Mouse (Mus musculus) midbrain, embryonic 11.5 days (tissue): ENCODE data around the gene Mapkbp1. TPM values are rescaled to one million over a fixed set of nuclear protein-coding genes. Genes with fewer than 3 reads are reported as not detected.

Source experiments
- ATAC-seq: fragments of 200-750 bp; cut with Nextera tagmentation; 2 replicates; pipeline ENCODE4 v1.8.0; 2017; ENCODE audit warnings: moderate TSS enrichment, moderate library complexity; ENCODE audit not compliant: low FRiP score
- DNase-seq: peaks from one replicate; pipeline ENCODE4 v3.0.0; 2015; ENCODE audit warnings: low spot score; ENCODE audit errors: missing footprints
- H3K27ac ChIP-seq: fragments of 300-500 bp; sonication (generic); 2 replicates; pipeline ENCODE4 v1.5.1; 2014; ENCODE audit warnings: low read depth, low read length
- H3K27me3 ChIP-seq: fragments of 300-500 bp; sonication (generic); 2 replicates; pipeline ENCODE4 v1.6.1; 2014; ENCODE audit warnings: mild to moderate bottlenecking, low read length, moderate library complexity, mixed read lengths; ENCODE audit not compliant: control insufficient read depth, insufficient read depth
- H3K36me3 ChIP-seq: fragments of 300-500 bp; sonication (generic); 2 replicates; pipeline ENCODE4 v1.6.1; 2014; ENCODE audit warnings: mild to moderate bottlenecking, low read length, moderate library complexity, mixed read lengths; ENCODE audit not compliant: control insufficient read depth, insufficient read depth
- H3K4me1 ChIP-seq: fragments of 300-500 bp; sonication (generic); 2 replicates; pipeline ENCODE4 v1.6.1; 2014; ENCODE audit warnings: low read length; ENCODE audit not compliant: control insufficient read depth, insufficient read depth
- H3K4me2 ChIP-seq: fragments of 300-500 bp; sonication (generic); 2 replicates; pipeline ENCODE4 v1.6.1; 2014; ENCODE audit warnings: mild to moderate bottlenecking, moderate library complexity
- H3K4me3 ChIP-seq: fragments of 300-500 bp; sonication (generic); 2 replicates; pipeline ENCODE4 v1.5.1; 2014; ENCODE audit warnings: low read depth, low read length
- H3K9ac ChIP-seq: fragments of 300-500 bp; sonication (generic); 2 replicates; pipeline ENCODE4 v1.6.1; 2014; ENCODE audit warnings: low read length
- H3K9me3 ChIP-seq: fragments of 300-500 bp; sonication (generic); 2 replicates; pipeline ENCODE4 v1.6.1; 2016; ENCODE audit warnings: low read length; ENCODE audit not compliant: control insufficient read depth
- WGBS: fragments of 180-500 bp; shearing (Covaris S2); extraction: QIAGEN DNeasy Blood & Tissue Kit; methylation state at CpG from one replicate; pipeline ENCODE4 v1.1.7; 2014; 5-methylcytosine and 5-hydroxymethylcytosine counted together
- polyA plus RNA-seq: library from polyadenylated mRNA; unstranded; fragments of >200 nt; fragmentation: Nextera tagmentation; extraction: Ambion mirVana; gene quantifications from 2 replicates; pipeline ENCODE4 v1.2.1, GENCODE M21; 2014

The Mapkbp1 gene
- polyA plus RNA-seq, 1 experiment from 2014 or later, result 2.9 TPM

GRCm38 (mm10) chr2:120040991-120041390 lies 68.5 kb downstream of the Mapkbp1 start:
- ATAC-seq (no peak), DNase-seq (no peak)
- Histone ChIP-seq H3K9me3 (no peaks in the 10 kb centered on the region), H3K4me2 (no peak overlapping the region), H3K27ac (no peak overlapping the region), H3K27me3 (no peaks in the 10 kb centered on the region), H3K36me3 (peaks cover 9% of the 10 kb centered on the region), H3K4me1 (no peaks in the 10 kb centered on the region), H3K4me3 (no peak overlapping the region), H3K9ac (no peak overlapping the region)
- WGBS, result 95% methylated on average over 5 of the region's 5 CpGs

GRCm38 (mm10) chr2:120044101-120044603 lies 71.7 kb downstream of the Mapkbp1 start:
- no peaks in the 10 kb centered on the region for H3K9me3 ChIP-seq
- H3K4me3 ChIP-seq, result no peak overlapping the region
- no peak overlapping the region for H3K4me2 ChIP-seq
- 64% methylated on average over 4 of the region's 4 CpGs for WGBS
- H3K4me1 ChIP-seq, result no peaks in the 10 kb centered on the region
- peaks cover 9% of the 10 kb centered on the region; the same call in 1 of the 2 replicates for H3K36me3 ChIP-seq
- DNase-seq, result no peak
- H3K9ac ChIP-seq, result no peak overlapping the region
- ATAC-seq, result no peak
- no peak overlapping the region for H3K27ac ChIP-seq
- H3K27me3 ChIP-seq, result no peaks in the 10 kb centered on the region

DNA sequence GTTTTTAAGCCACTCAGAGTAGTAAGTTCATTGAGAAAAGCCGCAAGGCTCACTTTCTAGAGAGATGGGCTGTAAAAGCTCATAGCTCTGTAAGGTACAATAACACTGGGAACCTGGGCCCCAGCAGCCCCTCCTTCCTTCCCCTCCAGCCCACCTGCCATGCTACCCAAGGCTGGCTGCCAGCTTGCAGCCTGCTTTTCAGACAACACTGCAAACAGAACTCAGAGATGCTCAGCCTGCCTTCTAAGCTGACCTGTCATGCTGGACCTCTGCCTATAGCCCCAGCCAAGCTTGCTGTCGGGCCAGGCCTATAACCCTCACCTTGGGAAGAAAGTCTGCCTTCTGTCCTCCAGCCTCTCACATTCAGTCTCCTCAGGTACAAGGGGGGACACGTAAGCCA lies 72.2 kb downstream of the Mapkbp1 start:
- no peak for DNase-seq
- no peak for ATAC-seq
- Histone ChIP-seq H3K9me3 (no peaks in the 10 kb centered on the region), H3K36me3 (peaks cover 9% of the 10 kb centered on the region; the same call in 1 of the 2 replicates), H3K4me2 (no peak overlapping the region), H3K27me3 (no peaks in the 10 kb centered on the region), H3K4me3 (no peak overlapping the region), H3K27ac (no peak overlapping the region), H3K9ac (no peak overlapping the region), H3K4me1 (no peaks in the 10 kb centered on the region)
- WGBS, result 77% methylated on average over 3 of the region's 3 CpGs

- H3K4me3 ChIP-seq, result no peak overlapping the region
- no peak overlapping the region for H3K4me2 ChIP-seq
- ATAC-seq (no peak), DNase-seq (peak; percentile 61)
- H3K27ac ChIP-seq, result no peak overlapping the region
- WGBS, result 73% methylated on average over 14 of the region's 14 CpGs
- H3K36me3 ChIP-seq, result 0 out of 2 replicates have a peak, but pooled peaks cover under 1% of the 10 kb centered on the region
- H3K9me3 ChIP-seq, result no peaks in the 10 kb centered on the region
- no peak overlapping the region for H3K9ac ChIP-seq
- no peaks in the 10 kb centered on the region for H3K4me1 ChIP-seq
- no peaks in the 10 kb centered on the region for H3K27me3 ChIP-seq
Observed at GRCm38 (mm10) chr2:120046486-120047310, 74.2 kb downstream of the Mapkbp1 start.

DNA sequence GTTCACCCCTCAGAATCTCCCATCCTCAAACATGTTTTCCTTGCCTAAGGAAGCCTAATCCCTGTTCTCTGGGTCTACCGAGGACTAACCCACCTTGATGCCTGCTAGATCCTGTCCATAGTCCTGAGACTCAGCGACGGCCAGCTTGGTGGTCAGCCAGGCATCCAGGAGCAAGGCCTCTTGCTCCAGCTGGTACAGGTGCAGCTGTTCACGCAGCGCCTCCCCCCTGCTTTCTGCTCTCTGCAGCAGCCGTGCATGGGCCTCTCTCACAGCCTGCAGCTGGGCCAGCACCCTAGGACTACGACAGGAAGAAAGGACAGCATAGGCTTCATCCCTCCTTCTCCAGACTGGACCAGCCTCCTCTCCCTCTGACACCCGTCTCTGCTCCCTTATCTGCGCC lies 75.7 kb downstream of the Mapkbp1 start:
- Histone ChIP-seq H3K4me2 (no peak overlapping the region), H3K27me3 (no peaks in the 10 kb centered on the region), H3K9me3 (no peaks in the 10 kb centered on the region), H3K4me3 (no peak overlapping the region), H3K9ac (no peak overlapping the region), H3K27ac (no peak overlapping the region), H3K4me1 (no peaks in the 10 kb centered on the region), H3K36me3 (no peaks in the 10 kb centered on the region)
- DNase-seq (no peak), ATAC-seq (no peak)
- WGBS, result 72% methylated on average over 9 of the region's 9 CpGs

GRCm38 (mm10) chr2:120049632-120050274 lies 77.3 kb downstream of the Mapkbp1 start:
- H3K27me3 ChIP-seq, result no peaks in the 10 kb centered on the region
- H3K4me2 ChIP-seq, result no peak overlapping the region
- no peaks in the 10 kb centered on the region for H3K9me3 ChIP-seq
- H3K27ac ChIP-seq, result no peak overlapping the region
- H3K4me1 ChIP-seq, result no peaks in the 10 kb centered on the region
- H3K36me3 ChIP-seq, result no peaks in the 10 kb centered on the region
- no peak overlapping the region for H3K4me3 ChIP-seq
- DNase-seq, result no peak
- 61% methylated on average over 10 of the region's 10 CpGs for WGBS
- no peak overlapping the region for H3K9ac ChIP-seq
- no peak for ATAC-seq

- Histone ChIP-seq H3K27ac (no peak overlapping the region), H3K9ac (no peak overlapping the region), H3K4me2 (no peak overlapping the region), H3K4me1 (no peaks in the 10 kb centered on the region), H3K4me3 (no peak overlapping the region), H3K9me3 (no peaks in the 10 kb centered on the region), H3K36me3 (no peaks in the 10 kb centered on the region), H3K27me3 (no peaks in the 10 kb centered on the region)
- 68% methylated on average over 6 of the region's 6 CpGs for WGBS
- ATAC-seq (no peak), DNase-seq (no peak)
Observed at GRCm38 (mm10) chr2:120051405-120051804, 78.9 kb downstream of the Mapkbp1 start.

- DNase-seq (no peak), ATAC-seq (no peak)
- Histone ChIP-seq H3K4me3 (no peak overlapping the region), H3K9me3 (no peaks in the 10 kb centered on the region), H3K27ac (no peak overlapping the region), H3K36me3 (no peaks in the 10 kb centered on the region), H3K9ac (no peak overlapping the region), H3K4me2 (no peak overlapping the region), H3K27me3 (no peaks in the 10 kb centered on the region), H3K4me1 (no peaks in the 10 kb centered on the region)
- WGBS, result 92% methylated on average over 12 of the region's 12 CpGs
Observed at GRCm38 (mm10) chr2:120054771-120055552, 82.5 kb downstream of the Mapkbp1 start.
